Mouse (Mus musculus): ENCODE results near the gene Cdkn1a. TPM values are rescaled to one million over a fixed set of nuclear protein-coding genes. Genes with fewer than 3 reads are reported as not detected.

The Cdkn1a gene
- polyA plus RNA-seq, 1 experiment = 2,069 TPM

GRCm38 (mm10) chr17:29057361-29057890, 33.4 kb upstream of the Cdkn1a start:
- Histone ChIP-seq H3ac (ENCODE audit: control insufficient read depth, insufficient read length) (no peak overlapping the region), H3K36me3 (ENCODE audit: control insufficient read depth, insufficient read depth) (no peaks in the 10 kb centered on the region), H3K4me3 (no peak overlapping the region), H3K4me2 (ENCODE audit: low read depth) (peak overlapping the region; percentile 70), H3K79me2 (ENCODE audit: control insufficient read depth, insufficient read depth) (no peaks in the 10 kb centered on the region), H3K27me3 (ENCODE audit: control insufficient read depth, insufficient read depth, insufficient read length) (no peaks in the 10 kb centered on the region)
- TF ChIP-seq POLR2AphosphoS2 (IDR thresholded peaks at IDR 0.05; ENCODE audit: insufficient read length, low read depth) (peak; percentile 9), TCF12 (IDR thresholded peaks at IDR 0.05; ENCODE audit: insufficient read depth, poor library complexity, severe bottlenecking) (no peak), MYOD1 (IDR thresholded peaks at IDR 0.05; ENCODE audit: control insufficient read depth in 1 of 3, insufficient read length in 2 of 3, low read depth in 2 of 3) (no peak), POLR2A (IDR thresholded peaks at IDR 0.05; ENCODE audit: insufficient read length, low read depth) (no peak)

- Histone ChIP-seq H3K4me2 (ENCODE audit: low read depth) (peak overlapping the region; percentile 70), H3K4me3 (peak overlapping the region; percentile 2), H3K79me2 (ENCODE audit: control insufficient read depth, insufficient read depth) (no peaks in the 10 kb centered on the region), H3K27me3 (ENCODE audit: control insufficient read depth, insufficient read depth, insufficient read length) (no peaks in the 10 kb centered on the region), H3ac (ENCODE audit: control insufficient read depth, insufficient read length) (peak overlapping the region; percentile 20), H3K36me3 (ENCODE audit: control insufficient read depth, insufficient read depth) (no peaks in the 10 kb centered on the region)
- TF ChIP-seq POLR2A (IDR thresholded peaks at IDR 0.05; ENCODE audit: insufficient read length, low read depth) (no peak), TCF12 (IDR thresholded peaks at IDR 0.05; ENCODE audit: insufficient read depth, poor library complexity, severe bottlenecking) (peak; percentile 92), MAX (IDR thresholded peaks at IDR 0.05; ENCODE audit: low read depth) (no peak), MYOG (IDR thresholded peaks at IDR 0.05; ENCODE audit: control insufficient read depth in 1 of 3, insufficient read depth in 1 of 3, insufficient read length in 2 of 3, low read depth in 2 of 3) (peak; percentile 86 to 98 (median 89)), TCF3 (IDR thresholded peaks at IDR 0.05; ENCODE audit: insufficient read length, low read depth) (peak; percentile 79), MYOD1 (IDR thresholded peaks at IDR 0.05; ENCODE audit: control insufficient read depth in 1 of 3, insufficient read length in 2 of 3, low read depth in 2 of 3) (peak; percentile 34 to 93 (median 91)), SRF (IDR thresholded peaks at IDR 0.05; ENCODE audit: control insufficient read depth, insufficient read length, low read depth) (peak; percentile 37), E2F4 (IDR thresholded peaks at IDR 0.05; ENCODE audit: insufficient read depth) (no peak), POLR2AphosphoS2 (IDR thresholded peaks at IDR 0.05; ENCODE audit: insufficient read length, low read depth) (peak; percentile 2)
Observed at GRCm38 (mm10) chr17:29057961-29058360, 32.8 kb upstream of the Cdkn1a start.

DNA sequence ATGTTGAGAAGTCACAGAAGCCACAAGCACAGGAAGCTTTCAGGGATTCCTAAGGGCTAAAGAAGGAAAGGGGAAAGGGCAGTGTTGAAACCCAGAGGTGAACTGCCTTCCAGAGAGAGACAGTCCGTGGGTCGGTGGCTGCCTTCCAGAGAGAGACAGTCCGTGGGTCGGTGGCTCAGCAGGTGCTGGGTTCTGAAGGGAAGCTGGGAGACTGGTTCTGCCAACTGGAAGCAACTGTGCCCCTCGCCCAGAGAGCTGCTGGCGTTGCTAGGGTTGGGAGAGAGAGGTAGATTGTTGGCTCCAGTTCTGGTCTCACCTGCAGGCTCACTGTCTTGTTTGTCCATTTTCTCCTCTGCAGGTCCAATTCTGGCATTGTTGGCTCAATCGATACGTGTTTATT, 32.3 kb upstream of the Cdkn1a start:
- Histone ChIP-seq H3K79me2 (ENCODE audit: control insufficient read depth, insufficient read depth) (no peaks in the 10 kb centered on the region), H3K36me3 (ENCODE audit: control insufficient read depth, insufficient read depth) (no peaks in the 10 kb centered on the region), H3K27me3 (ENCODE audit: control insufficient read depth, insufficient read depth, insufficient read length) (no peaks in the 10 kb centered on the region), H3K4me2 (ENCODE audit: low read depth) (peak overlapping the region; percentile 70), H3K4me3 (peak overlapping the region; percentile 2), H3ac (ENCODE audit: control insufficient read depth, insufficient read length) (peak overlapping the region; percentile 20)
- TF ChIP-seq E2F4 (IDR thresholded peaks at IDR 0.05; ENCODE audit: insufficient read depth) (no peak), POLR2A (IDR thresholded peaks at IDR 0.05; ENCODE audit: insufficient read length, low read depth) (peak; percentile 39), MAX (IDR thresholded peaks at IDR 0.05; ENCODE audit: low read depth) (no peak), USF1 (IDR thresholded peaks at IDR 0.05; ENCODE audit: low read depth) (no peak), POLR2AphosphoS2 (IDR thresholded peaks at IDR 0.05; ENCODE audit: insufficient read length, low read depth) (peak; percentile 44), REST (IDR thresholded peaks at IDR 0.05; ENCODE audit: insufficient read depth, insufficient read length) (no peak), TCF12 (IDR thresholded peaks at IDR 0.05; ENCODE audit: insufficient read depth, poor library complexity, severe bottlenecking) (peak; percentile 56), SRF (IDR thresholded peaks at IDR 0.05; ENCODE audit: control insufficient read depth, insufficient read length, low read depth) (peak; percentile 2), TCF3 (IDR thresholded peaks at IDR 0.05; ENCODE audit: insufficient read length, low read depth) (peak; percentile 26), CEBPB (IDR thresholded peaks at IDR 0.05; ENCODE audit: insufficient read depth, poor library complexity, severe bottlenecking) (no peak), MYOD1 (IDR thresholded peaks at IDR 0.05; ENCODE audit: control insufficient read depth in 1 of 3, insufficient read length in 2 of 3, low read depth in 2 of 3) (peak in 2 of 3 experiments; percentile 88 to 91), MYOG (IDR thresholded peaks at IDR 0.05; ENCODE audit: control insufficient read depth in 1 of 3, insufficient read depth in 1 of 3, insufficient read length in 2 of 3, low read depth in 2 of 3) (peak in 2 of 3 experiments; percentile 72 to 92)

GRCm38 (mm10) chr17:29059581-29059980, 31.2 kb upstream of the Cdkn1a start:
- H3K36me3 ChIP-seq (ENCODE audit: control insufficient read depth, insufficient read depth) = no peaks in the 10 kb centered on the region
- no peak overlapping the region for H3K4me3 ChIP-seq
- TF ChIP-seq TCF12 (IDR thresholded peaks at IDR 0.05; ENCODE audit: insufficient read depth, poor library complexity, severe bottlenecking) (no peak), POLR2A (IDR thresholded peaks at IDR 0.05; ENCODE audit: insufficient read length, low read depth) (no peak), TCF3 (IDR thresholded peaks at IDR 0.05; ENCODE audit: insufficient read length, low read depth) (no peak), SRF (IDR thresholded peaks at IDR 0.05; ENCODE audit: control insufficient read depth, insufficient read length, low read depth) (no peak), USF1 (IDR thresholded peaks at IDR 0.05; ENCODE audit: low read depth) (no peak)
- H3K27me3 ChIP-seq (ENCODE audit: control insufficient read depth, insufficient read depth, insufficient read length) = no peaks in the 10 kb centered on the region
- H3K4me2 ChIP-seq (ENCODE audit: low read depth) = peak overlapping the region; percentile 70
- H3ac ChIP-seq (ENCODE audit: control insufficient read depth, insufficient read length) = no peak overlapping the region
- H3K79me2 ChIP-seq (ENCODE audit: control insufficient read depth, insufficient read depth) = no peaks in the 10 kb centered on the region

- no peaks in the 10 kb centered on the region for H3K79me2 ChIP-seq (ENCODE audit: control insufficient read depth, insufficient read depth)
- H3K4me3 ChIP-seq = no peak overlapping the region
- H3K36me3 ChIP-seq (ENCODE audit: control insufficient read depth, insufficient read depth) = no peaks in the 10 kb centered on the region
- peak overlapping the region; percentile 82 for H3K4me2 ChIP-seq (ENCODE audit: low read depth)
- H3ac ChIP-seq (ENCODE audit: control insufficient read depth, insufficient read length) = no peak overlapping the region
- TF ChIP-seq TCF3 (IDR thresholded peaks at IDR 0.05; ENCODE audit: insufficient read length, low read depth) (no peak), POLR2AphosphoS2 (IDR thresholded peaks at IDR 0.05; ENCODE audit: insufficient read length, low read depth) (peak; percentile 30), POLR2A (IDR thresholded peaks at IDR 0.05; ENCODE audit: insufficient read length, low read depth) (peak; percentile 24)
- no peaks in the 10 kb centered on the region for H3K27me3 ChIP-seq (ENCODE audit: control insufficient read depth, insufficient read depth, insufficient read length)
Observed at GRCm38 (mm10) chr17:29060946-29061345, 29.8 kb upstream of the Cdkn1a start.
